Mouse (Mus musculus) limb, embryonic 13.5 days (tissue): ENCODE results near the gene Olfr434. TPM values are rescaled to one million over a fixed set of nuclear protein-coding genes. Genes with fewer than 3 reads are reported as not detected.

Experiments used
- ATAC-seq: fragments of 200-750 bp; cut with Nextera tagmentation; 2 replicates; pipeline ENCODE4 v1.8.0; 2017; ENCODE audit warnings: low read depth, moderate number of reproducible peaks, moderate TSS enrichment; ENCODE audit not compliant: low FRiP score
- H3K27ac ChIP-seq: fragments of 300-500 bp; sonication (generic); 2 replicates; pipeline ENCODE4 v1.5.1; 2015; ENCODE audit warnings: inconsistent platforms, mild to moderate bottlenecking, moderate library complexity
- H3K27me3 ChIP-seq: fragments of 300-500 bp; sonication (generic); 2 replicates; pipeline ENCODE4 v1.6.1; 2015; ENCODE audit warnings: mild to moderate bottlenecking, inconsistent platforms
- H3K36me3 ChIP-seq: fragments of 300-500 bp; sonication (generic); 2 replicates; pipeline ENCODE4 v1.6.1; 2015; ENCODE audit warnings: inconsistent platforms, mild to moderate bottlenecking, moderate library complexity
- H3K4me1 ChIP-seq: fragments of 300-500 bp; sonication (generic); 2 replicates; pipeline ENCODE4 v1.6.1; 2015; ENCODE audit warnings: inconsistent platforms
- H3K4me2 ChIP-seq: fragments of 300-500 bp; sonication (generic); replicated peaks from 2 replicates; pipeline ENCODE4 v1.6.1; 2015; ENCODE audit warnings: inconsistent platforms, mild to moderate bottlenecking, moderate library complexity
- H3K4me3 ChIP-seq: fragments of 300-500 bp; sonication (generic); 2 replicates; pipeline ENCODE4 v1.5.1; 2015; ENCODE audit warnings: moderate library complexity, mild to moderate bottlenecking, inconsistent platforms
- H3K9ac ChIP-seq: fragments of 300-500 bp; sonication (generic); 2 replicates; pipeline ENCODE4 v1.6.1; 2015; ENCODE audit warnings: mild to moderate bottlenecking, inconsistent platforms
- H3K9me3 ChIP-seq: fragments of 300-500 bp; sonication (generic); 2 replicates; pipeline ENCODE4 v1.6.1; 2016; ENCODE audit warnings: inconsistent platforms
- WGBS: fragments of 180-500 bp; shearing (Covaris S2); methylation state at CpG from one replicate; pipeline ENCODE4 v1.1.7; 2015; 5-methylcytosine and 5-hydroxymethylcytosine counted together
- polyA plus RNA-seq: library from polyadenylated mRNA; unstranded; fragments of >200 nt; fragmentation: Nextera tagmentation; extraction: Ambion mirVana; gene quantifications from 2 replicates; pipeline ENCODE4 v1.2.1, GENCODE M21; 2015

Olfr434 gene
- polyA plus RNA-seq, 1 experiment from 2014 or later: not detected

GRCm38 (mm10) chr6:43252994-43253393, 40.2 kb downstream of the Olfr434 start:
- Histone ChIP-seq H3K9ac (no peak overlapping the region), H3K9me3 (no peaks in the 10 kb centered on the region), H3K36me3 (no peaks in the 10 kb centered on the region), H3K27ac (no peak overlapping the region), H3K4me1 (no peaks in the 10 kb centered on the region), H3K27me3 (no peaks in the 10 kb centered on the region), H3K4me2 (no peak overlapping the region), H3K4me3 (no peak overlapping the region)
- 76% methylated on average over 1 of the region's 1 CpGs for WGBS
- ATAC-seq: no peak

DNA sequence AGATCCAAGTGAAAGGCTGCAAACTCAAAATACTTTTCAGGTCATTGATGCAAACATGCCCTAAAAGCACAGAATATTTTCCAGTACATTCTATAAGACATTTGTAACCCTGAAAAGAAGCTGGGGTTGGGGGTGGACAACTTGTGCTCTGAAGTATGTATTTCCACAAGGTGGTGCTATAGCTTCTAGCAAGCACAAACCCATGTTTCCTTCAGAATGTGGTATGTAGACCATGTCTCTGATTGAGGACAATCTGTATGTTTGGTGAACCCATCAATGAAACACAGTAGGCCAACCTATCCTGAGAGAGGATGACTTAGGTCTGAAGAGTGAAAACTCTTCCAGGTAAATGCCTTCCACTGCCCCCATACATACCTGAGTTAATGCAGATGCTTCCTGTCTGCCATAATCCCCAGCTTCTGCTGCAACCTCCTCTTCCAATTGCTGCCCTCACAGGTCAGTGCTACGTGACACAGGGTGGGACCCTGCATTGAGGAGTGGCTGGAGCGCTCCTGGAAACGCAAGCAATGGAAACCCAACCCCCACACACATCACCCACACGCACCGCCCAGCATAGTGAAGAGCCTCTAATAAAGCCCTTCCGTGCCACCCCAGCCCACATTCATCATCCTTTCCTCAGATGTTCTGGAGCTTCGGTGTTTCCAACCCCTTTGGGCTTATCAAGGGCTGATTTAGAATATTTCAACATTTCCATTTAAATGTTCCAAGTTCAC, 41.5 kb downstream of the Olfr434 start:
- Histone ChIP-seq H3K27ac (no peak overlapping the region), H3K4me1 (no peaks in the 10 kb centered on the region), H3K4me2 (no peak overlapping the region), H3K36me3 (no peaks in the 10 kb centered on the region), H3K27me3 (no peaks in the 10 kb centered on the region), H3K9ac (no peak overlapping the region), H3K4me3 (no peak overlapping the region), H3K9me3 (no peaks in the 10 kb centered on the region)
- ATAC-seq: no peak
- WGBS: 70% methylated on average over 7 of the region's 7 CpGs

GRCm38 (mm10) chr6:43260756-43261155, 47.9 kb downstream of the Olfr434 start:
- no peak overlapping the region for H3K4me2 ChIP-seq
- H3K36me3 ChIP-seq: no peaks in the 10 kb centered on the region
- WGBS: 74% methylated on average over 2 of the region's 2 CpGs
- no peaks in the 10 kb centered on the region for H3K9me3 ChIP-seq
- no peaks in the 10 kb centered on the region for H3K27me3 ChIP-seq
- H3K27ac ChIP-seq: no peak overlapping the region
- no peak overlapping the region for H3K4me3 ChIP-seq
- H3K4me1 ChIP-seq: no peaks in the 10 kb centered on the region
- H3K9ac ChIP-seq: no peak overlapping the region
- ATAC-seq: no peak

- Histone ChIP-seq H3K36me3 (no peaks in the 10 kb centered on the region), H3K27me3 (no peaks in the 10 kb centered on the region), H3K4me2 (peak within 1 kb of the TSS; percentile 86), H3K4me3 (peak within 1 kb of the TSS; percentile 68), H3K27ac (no peak within 1 kb of the TSS), H3K9ac (peak within 1 kb of the TSS; percentile 81), H3K9me3 (no peaks in the 10 kb centered on the region), H3K4me1 (0 out of 2 replicates have a peak, but pooled peaks cover 10% of the 10 kb centered on the region)
- ATAC-seq: peak; percentile 88
- under 1% methylated on average over 46 of the region's 48 CpGs for WGBS
Observed at GRCm38 (mm10) chr6:43265363-43266041, 52.7 kb downstream of the Olfr434 start, which contains the start of gene Arhgef5. TSS of gene Arhgef5 (plus strand) at chr6:43265582.

- Histone ChIP-seq H3K27ac (no peak overlapping the region), H3K4me1 (0 out of 2 replicates have a peak, but pooled peaks cover 10% of the 10 kb centered on the region), H3K36me3 (no peaks in the 10 kb centered on the region), H3K4me2 (peak overlapping the region; percentile 86), H3K9ac (peak overlapping the region; percentile 81), H3K9me3 (no peaks in the 10 kb centered on the region), H3K27me3 (no peaks in the 10 kb centered on the region), H3K4me3 (peak overlapping the region; percentile 68)
- ATAC-seq: peak; percentile 66; the same call in 1 of the 2 replicates
- whole genome bisulfite sequencing: 3% methylated on average over 8 of the region's 8 CpGs
Observed at GRCm38 (mm10) chr6:43266356-43266755, 53.5 kb downstream of the Olfr434 start.

Other genes starting within 250 kb of the Olfr434 start
- not detected in 2 replicates for gene Olfr441, start 106.7 kb upstream of the Olfr434 start, polyA plus RNA-seq
- gene Olfr237-ps1, start 66.5 kb upstream of the Olfr434 start, polyA plus RNA-seq: not detected in 2 replicates
- not detected in 2 replicates for gene Olfr437, start 49.7 kb upstream of the Olfr434 start, polyA plus RNA-seq
- gene Olfr13, start 40.9 kb upstream of the Olfr434 start, polyA plus RNA-seq: not detected in 2 replicates
- gene Olfr435, start 15.9 kb upstream of the Olfr434 start, polyA plus RNA-seq: not detected in 2 replicates
- not detected in 2 replicates for gene Olfr47, start 18.5 kb downstream of the Olfr434 start, polyA plus RNA-seq
- gene Arhgef5, start 52.6 kb downstream of the Olfr434 start, polyA plus RNA-seq: 8.5 and 11.3 TPM in 2 replicates
- not detected in 2 replicates for gene Nobox, start 96.5 kb downstream of the Olfr434 start, polyA plus RNA-seq